Mouse (Mus musculus): ENCODE data around the gene Vav2. TPM values are rescaled to one million over a fixed set of nuclear protein-coding genes. Genes with fewer than 3 reads are reported as not detected.
A peak's percentile ranks its signal among the peaks of the same experiment; 100 is the strongest.

The Vav2 gene
- polyA plus RNA-seq, 1 experiment from 2014 or later = 13.1 TPM

DNA sequence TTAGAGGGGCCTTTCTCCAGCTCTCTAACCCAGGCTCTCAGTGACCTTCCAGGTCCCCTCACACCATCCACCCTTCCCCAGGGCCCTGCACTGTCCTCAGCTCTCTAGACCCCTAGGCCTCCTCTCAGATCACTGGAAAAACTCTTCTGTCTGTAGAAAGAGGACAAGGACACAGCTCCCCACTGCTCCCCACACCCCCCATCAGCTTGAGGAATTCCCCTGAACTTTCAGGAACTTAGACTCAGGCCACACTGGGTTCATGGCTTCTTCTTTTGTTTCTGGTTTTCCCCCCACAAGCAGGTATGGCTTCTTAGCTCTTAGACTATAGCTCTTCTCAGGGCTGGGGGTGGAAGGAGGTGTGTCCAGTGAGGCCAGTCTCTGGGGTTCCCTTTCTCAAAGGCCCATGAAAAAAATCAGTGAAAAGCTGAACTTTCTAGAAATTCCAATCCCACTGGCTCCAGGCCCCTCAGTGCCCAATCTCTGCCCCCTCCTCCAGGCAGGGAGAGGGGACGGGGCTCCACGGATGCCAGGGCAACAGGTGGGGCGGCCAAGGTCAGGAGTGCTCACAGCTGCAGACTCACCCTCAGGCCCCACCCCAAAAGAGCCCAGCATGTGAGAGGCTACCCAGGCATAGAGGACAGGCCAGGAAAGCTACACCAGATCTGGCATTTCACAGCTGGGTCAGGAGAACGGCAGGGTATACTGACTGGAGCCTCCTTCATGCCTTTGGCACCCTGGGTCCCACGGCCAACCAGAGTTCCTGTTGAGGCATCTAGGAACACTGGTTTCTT lies 21.5 kb downstream of the Vav2 start:
- no peak overlapping the region for H3K9ac ChIP-seq (replicated peaks; ENCODE audit: low read depth, low read length)

DNA sequence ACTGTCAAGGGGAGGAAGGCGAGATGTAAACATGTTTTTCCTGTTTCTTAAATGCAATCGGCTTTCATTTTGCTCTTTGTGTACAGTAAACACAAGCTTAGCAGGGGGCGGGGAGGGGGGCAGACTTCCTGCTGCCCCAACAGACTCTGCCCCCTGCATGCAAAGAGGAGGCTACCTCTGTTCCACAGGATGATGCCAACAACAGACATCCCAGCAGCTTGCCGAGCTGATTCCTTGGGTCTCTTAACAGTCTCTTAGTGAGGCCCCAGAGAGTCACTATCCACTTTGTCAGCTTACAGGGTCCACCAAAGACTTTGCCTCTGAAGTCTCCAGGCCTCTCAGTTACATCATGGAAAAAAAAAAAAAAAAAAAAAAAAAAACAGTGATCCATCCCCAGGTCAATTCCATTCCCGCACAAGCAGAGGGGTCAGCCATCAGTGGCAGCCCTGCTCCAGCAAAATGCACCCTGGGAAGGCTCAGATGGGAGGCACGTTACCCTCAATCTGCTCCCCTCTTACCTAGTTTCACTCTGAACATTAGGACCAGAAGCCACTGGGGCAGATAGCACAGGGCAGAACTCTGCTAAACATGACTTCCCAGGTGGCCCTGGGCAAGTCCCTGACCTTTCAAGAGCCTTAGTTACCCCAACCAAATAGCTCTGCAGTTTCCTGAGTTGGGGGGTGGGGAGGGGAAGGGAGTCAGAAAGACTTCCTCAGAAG lies 22.3 kb downstream of the Vav2 start:
- H3K4me2 ChIP-seq (ENCODE audit: low read length) = no peak overlapping the region
- no peak for ATAC-seq

More for the DNA sequence above, 21.5 kb downstream of the Vav2 start:
- no peak overlapping the region for H3K4me3 ChIP-seq (replicated peaks; ENCODE audit: low read length)
- H3K36me3 ChIP-seq (ENCODE audit: control insufficient read depth, insufficient read depth) = no peaks in the 10 kb centered on the region
- H3K9me3 ChIP-seq (ENCODE audit: control insufficient read depth, low read length) = no peaks in the 10 kb centered on the region
- ATAC-seq = no peak
- no peaks in the 10 kb centered on the region for H3K27me3 ChIP-seq (replicated peaks; ENCODE audit: control insufficient read depth, insufficient read depth, low read length)
- H3K4me2 ChIP-seq (ENCODE audit: low read length) = no peak overlapping the region
- no peak overlapping the region for H3K27ac ChIP-seq (ENCODE audit: low read length)
- WGBS = 57% methylated on average over 5 of the region's 5 CpGs
- peaks cover 2% of the 10 kb centered on the region; the same call in 1 of the 2 replicates for H3K4me1 ChIP-seq (replicated peaks; ENCODE audit: control insufficient read depth, insufficient read depth, low read length)

DNA sequence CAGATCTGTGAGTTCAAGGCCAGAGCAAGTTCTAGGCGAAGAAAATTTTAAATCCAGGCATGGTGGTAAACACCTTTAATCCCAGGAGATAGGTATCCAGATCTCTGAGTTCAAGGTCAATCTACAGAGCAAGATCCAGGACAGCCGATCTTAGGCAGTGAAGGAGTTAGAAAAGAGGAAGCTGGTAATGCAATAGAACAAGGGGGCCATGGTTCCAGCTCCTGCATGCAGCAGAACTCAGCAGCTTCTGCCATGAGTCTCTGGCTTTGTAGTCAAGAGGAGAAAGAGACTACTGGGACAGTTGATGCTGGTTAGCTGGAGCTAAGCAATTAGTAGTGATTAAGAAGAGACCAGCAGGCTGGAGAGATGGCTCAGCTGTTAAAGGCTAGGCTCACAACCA lies 25.3 kb downstream of the Vav2 start:
- no peaks in the 10 kb centered on the region for H3K27me3 ChIP-seq (replicated peaks; ENCODE audit: control insufficient read depth, insufficient read depth, low read length)
- H3K4me1 ChIP-seq (replicated peaks; ENCODE audit: control insufficient read depth, insufficient read depth, low read length) = peaks cover 11% of the 10 kb centered on the region
- no peak overlapping the region for H3K4me3 ChIP-seq (replicated peaks; ENCODE audit: low read length)
- 98% methylated on average over 2 of the region's 2 CpGs for WGBS
- H3K27ac ChIP-seq (ENCODE audit: low read length) = no peak overlapping the region
- no peak overlapping the region for H3K4me2 ChIP-seq (ENCODE audit: low read length)
- ATAC-seq = no peak
- H3K36me3 ChIP-seq (ENCODE audit: control insufficient read depth, insufficient read depth) = no peaks in the 10 kb centered on the region
- no peak overlapping the region for H3K9ac ChIP-seq (replicated peaks; ENCODE audit: low read depth, low read length)
- H3K9me3 ChIP-seq (ENCODE audit: control insufficient read depth, low read length) = no peaks in the 10 kb centered on the region

More for the DNA sequence above, 22.3 kb downstream of the Vav2 start:
- Histone ChIP-seq H3K4me3 (replicated peaks; ENCODE audit: low read length) (no peak overlapping the region), H3K9me3 (ENCODE audit: control insufficient read depth, low read length) (no peaks in the 10 kb centered on the region), H3K36me3 (ENCODE audit: control insufficient read depth, insufficient read depth) (no peaks in the 10 kb centered on the region), H3K27ac (ENCODE audit: low read length) (no peak overlapping the region), H3K9ac (replicated peaks; ENCODE audit: low read depth, low read length) (no peak overlapping the region), H3K4me1 (replicated peaks; ENCODE audit: control insufficient read depth, insufficient read depth, low read length) (peaks cover 2% of the 10 kb centered on the region; the same call in 1 of the 2 replicates), H3K27me3 (replicated peaks; ENCODE audit: control insufficient read depth, insufficient read depth, low read length) (no peaks in the 10 kb centered on the region)
- WGBS = 61% methylated on average over 6 of the region's 6 CpGs

DNA sequence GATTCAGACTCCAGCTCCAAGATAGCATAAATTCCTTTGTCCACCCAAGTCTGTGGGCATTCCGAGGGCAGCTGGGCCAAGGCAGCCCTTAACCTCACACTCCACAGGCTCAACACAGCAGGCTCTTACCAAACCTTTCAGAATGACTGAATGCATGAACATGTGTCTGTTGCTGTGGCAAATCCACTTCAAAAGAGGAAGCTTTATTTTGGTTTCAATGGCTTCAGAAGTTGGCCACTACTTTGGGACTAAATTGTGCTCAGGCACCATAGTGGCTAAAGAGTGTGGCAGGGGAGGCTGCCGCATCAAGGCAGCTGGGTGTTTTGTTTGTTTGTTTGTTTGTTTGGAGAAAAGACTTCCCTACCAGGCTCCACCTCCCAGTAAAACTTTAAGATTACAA lies 26.8 kb downstream of the Vav2 start:
- no peak overlapping the region for H3K9ac ChIP-seq (replicated peaks; ENCODE audit: low read depth, low read length)
- H3K4me3 ChIP-seq (replicated peaks; ENCODE audit: low read length) = no peak overlapping the region
- no peaks in the 10 kb centered on the region for H3K27me3 ChIP-seq (replicated peaks; ENCODE audit: control insufficient read depth, insufficient read depth, low read length)
- no peak for ATAC-seq
- WGBS = 90% methylated on average over 2 of the region's 2 CpGs
- no peak overlapping the region for H3K27ac ChIP-seq (ENCODE audit: low read length)
- peaks cover 22% of the 10 kb centered on the region for H3K4me1 ChIP-seq (replicated peaks; ENCODE audit: control insufficient read depth, insufficient read depth, low read length)
- no peaks in the 10 kb centered on the region for H3K36me3 ChIP-seq (ENCODE audit: control insufficient read depth, insufficient read depth)
- no peak overlapping the region for H3K4me2 ChIP-seq (ENCODE audit: low read length)
- H3K9me3 ChIP-seq (ENCODE audit: control insufficient read depth, low read length) = no peaks in the 10 kb centered on the region

DNA sequence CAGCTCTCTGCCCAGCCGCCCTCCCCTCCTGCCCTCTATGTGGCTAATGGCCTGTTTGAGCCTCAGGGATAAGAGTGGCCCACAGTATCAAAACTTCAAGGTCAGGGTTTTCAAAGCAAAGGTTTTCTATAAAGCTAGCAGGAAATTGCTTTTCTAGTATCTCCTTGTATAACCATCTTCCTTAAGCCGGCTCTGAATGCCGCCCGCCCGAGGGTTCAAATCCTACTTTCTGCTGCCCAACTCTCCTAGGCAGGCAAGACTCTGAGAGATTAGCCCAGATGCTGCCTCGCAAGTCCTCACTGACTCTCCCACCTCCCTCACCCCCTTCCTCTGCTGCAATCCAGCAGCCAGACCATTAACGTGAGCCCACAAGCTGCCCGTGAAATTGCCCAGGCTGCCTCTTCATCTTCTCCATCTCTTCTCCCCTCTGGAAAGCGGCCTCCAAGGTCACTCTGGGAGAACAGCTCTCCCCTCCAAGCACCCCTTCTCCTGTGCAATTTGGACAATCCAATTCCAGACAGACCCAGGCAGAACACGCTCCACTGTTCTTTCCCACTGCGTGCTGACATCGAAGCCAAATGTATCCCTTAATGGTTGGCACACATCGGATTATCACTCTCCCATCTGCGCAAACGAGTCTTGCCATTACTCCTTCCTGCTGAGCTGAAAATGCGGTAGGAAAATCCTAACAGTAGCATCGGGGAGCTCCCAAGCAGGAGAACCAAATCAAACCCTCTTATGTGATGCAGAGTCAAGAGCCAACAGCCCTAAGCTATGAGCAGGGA lies 30.0 kb downstream of the Vav2 start:
- H3K27ac ChIP-seq (ENCODE audit: low read length) = no peak overlapping the region
- no peaks in the 10 kb centered on the region for H3K27me3 ChIP-seq (replicated peaks; ENCODE audit: control insufficient read depth, insufficient read depth, low read length)
- no peak overlapping the region for H3K4me2 ChIP-seq (ENCODE audit: low read length)
- peaks cover 34% of the 10 kb centered on the region for H3K4me1 ChIP-seq (replicated peaks; ENCODE audit: control insufficient read depth, insufficient read depth, low read length)
- H3K9me3 ChIP-seq (ENCODE audit: control insufficient read depth, low read length) = no peaks in the 10 kb centered on the region
- 50% methylated on average over 17 of the region's 17 CpGs for WGBS
- H3K36me3 ChIP-seq (ENCODE audit: control insufficient read depth, insufficient read depth) = no peaks in the 10 kb centered on the region
- no peak overlapping the region for H3K9ac ChIP-seq (replicated peaks; ENCODE audit: low read depth, low read length)
- peak; percentile 49; the same call in 1 of the 2 replicates for ATAC-seq
- no peak overlapping the region for H3K4me3 ChIP-seq (replicated peaks; ENCODE audit: low read length)

DNA sequence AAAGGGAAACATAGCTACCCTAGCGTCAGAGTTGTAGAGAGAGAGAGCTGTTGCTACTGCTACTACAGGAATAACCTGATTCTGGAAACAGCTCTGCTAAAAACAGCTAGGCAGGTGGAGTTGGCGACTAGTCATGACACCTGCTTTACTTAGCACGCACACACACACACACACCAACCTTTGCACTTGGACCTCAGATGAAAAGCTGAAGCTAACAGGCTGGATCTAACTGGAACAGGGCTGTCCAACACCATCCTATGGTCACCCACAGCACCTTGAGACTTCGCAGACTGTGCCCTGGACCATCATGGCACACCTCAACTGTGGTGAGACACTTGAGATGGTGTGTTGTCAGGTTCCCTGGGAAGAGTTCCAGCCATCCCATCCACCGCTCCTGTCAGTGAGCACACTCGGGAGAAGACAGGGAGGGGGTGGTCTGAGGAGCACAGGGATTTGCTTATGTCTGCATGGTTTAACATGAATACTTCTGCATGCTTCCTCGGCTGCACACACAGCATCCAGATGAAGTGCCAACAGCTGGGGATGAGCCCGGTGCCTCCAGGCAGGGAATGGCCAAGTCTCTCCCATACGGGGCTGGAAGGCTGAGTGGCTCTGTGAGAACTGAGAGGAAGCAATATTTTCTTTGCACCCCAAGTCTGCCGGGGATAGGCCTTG lies 32.5 kb downstream of the Vav2 start:
- no peak overlapping the region for H3K4me2 ChIP-seq (ENCODE audit: low read length)
- no peaks in the 10 kb centered on the region for H3K27me3 ChIP-seq (replicated peaks; ENCODE audit: control insufficient read depth, insufficient read depth, low read length)
- ATAC-seq = peak; percentile 47; the same call in 1 of the 2 replicates
- no peak overlapping the region for H3K9ac ChIP-seq (replicated peaks; ENCODE audit: low read depth, low read length)
- H3K4me1 ChIP-seq (replicated peaks; ENCODE audit: control insufficient read depth, insufficient read depth, low read length) = peaks cover 54% of the 10 kb centered on the region
- no peaks in the 10 kb centered on the region for H3K36me3 ChIP-seq (ENCODE audit: control insufficient read depth, insufficient read depth)
- no peak overlapping the region for H3K27ac ChIP-seq (ENCODE audit: low read length)
- H3K9me3 ChIP-seq (ENCODE audit: control insufficient read depth, low read length) = no peaks in the 10 kb centered on the region
- no peak overlapping the region for H3K4me3 ChIP-seq (replicated peaks; ENCODE audit: low read length)
- 44% methylated on average over 10 of the region's 10 CpGs for WGBS

DNA sequence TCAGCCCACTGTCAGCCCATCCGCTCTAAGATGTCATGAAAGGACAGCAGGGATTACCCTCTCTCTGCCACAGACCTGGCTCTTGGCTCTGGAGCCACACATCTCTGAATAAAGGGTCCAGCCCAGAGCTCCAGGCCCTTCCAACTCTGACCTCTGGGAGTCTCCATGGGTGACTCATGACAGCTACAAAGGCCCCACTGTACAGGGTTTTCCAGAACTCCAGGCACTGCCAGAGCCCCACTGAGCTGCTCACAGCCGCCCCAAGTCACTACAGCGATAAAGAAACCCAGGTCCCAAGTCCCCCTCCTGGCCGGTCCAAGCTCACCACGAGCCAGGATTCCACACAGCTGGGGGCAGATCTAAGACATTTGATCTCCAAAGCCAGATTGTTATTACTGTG lies 34.6 kb downstream of the Vav2 start:
- Histone ChIP-seq H3K4me2 (ENCODE audit: low read length) (no peak overlapping the region), H3K4me3 (replicated peaks; ENCODE audit: low read length) (no peak overlapping the region), H3K9me3 (ENCODE audit: control insufficient read depth, low read length) (no peaks in the 10 kb centered on the region), H3K27me3 (replicated peaks; ENCODE audit: control insufficient read depth, insufficient read depth, low read length) (no peaks in the 10 kb centered on the region), H3K4me1 (replicated peaks; ENCODE audit: control insufficient read depth, insufficient read depth, low read length) (peaks cover 52% of the 10 kb centered on the region), H3K36me3 (ENCODE audit: control insufficient read depth, insufficient read depth) (no peaks in the 10 kb centered on the region), H3K27ac (ENCODE audit: low read length) (no peak overlapping the region), H3K9ac (replicated peaks; ENCODE audit: low read depth, low read length) (no peak overlapping the region)
- no peak for ATAC-seq
- 32% methylated on average over 5 of the region's 5 CpGs for WGBS

DNA sequence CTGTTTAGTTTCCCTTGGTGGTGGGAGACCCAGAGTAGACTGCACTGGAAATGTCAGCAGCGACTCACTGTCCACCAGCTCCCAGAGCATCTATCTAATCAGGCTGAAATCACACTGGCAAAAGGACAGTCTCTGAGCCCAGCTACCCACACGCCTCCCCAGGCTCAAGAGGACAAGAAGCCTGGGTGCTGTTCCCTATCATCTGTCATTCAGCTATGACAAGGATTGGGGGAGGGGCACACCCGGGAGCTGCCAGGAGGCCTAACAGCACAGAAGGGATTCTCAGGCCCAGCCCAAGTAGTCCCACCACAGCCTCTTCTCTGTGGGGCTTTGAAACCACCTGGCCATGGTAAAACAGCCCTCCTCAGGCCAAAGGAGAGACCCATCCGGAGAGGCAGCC lies 36.1 kb downstream of the Vav2 start:
- no peaks in the 10 kb centered on the region for H3K9me3 ChIP-seq (ENCODE audit: control insufficient read depth, low read length)
- H3K4me2 ChIP-seq (ENCODE audit: low read length) = no peak overlapping the region
- H3K36me3 ChIP-seq (ENCODE audit: control insufficient read depth, insufficient read depth) = 0 out of 2 replicates have a peak, but pooled peaks cover 2% of the 10 kb centered on the region
- WGBS = 56% methylated on average over 4 of the region's 4 CpGs
- H3K27ac ChIP-seq (ENCODE audit: low read length) = no peak overlapping the region
- no peak overlapping the region for H3K4me3 ChIP-seq (replicated peaks; ENCODE audit: low read length)
- peaks cover 39% of the 10 kb centered on the region for H3K4me1 ChIP-seq (replicated peaks; ENCODE audit: control insufficient read depth, insufficient read depth, low read length)
- no peaks in the 10 kb centered on the region for H3K27me3 ChIP-seq (replicated peaks; ENCODE audit: control insufficient read depth, insufficient read depth, low read length)
- no peak for ATAC-seq
- H3K9ac ChIP-seq (replicated peaks; ENCODE audit: low read depth, low read length) = no peak overlapping the region

All from forebrain, embryonic 16.5 days (tissue).